12 mouse cellular contexts compared by ENCODE assay signal in genomic region chr13:23695514-23695913, GRCm38 (mm10). TPM values are rescaled to one million over a fixed set of nuclear protein-coding genes. Genes with fewer than 3 reads are reported as not detected.
DNase-seq lines count a peak whose midpoint lies in the region; ATAC-seq and TF ChIP-seq lines count a peak whose summit lies in the region.
"Had no signal": no experiment of that assay in that cellular context is flagged by ENCODE, and none has a peak within 500 bp of the region (broad histone marks: within the 10 kb centered on the region; RNA-seq: fewer than 3 reads in every experiment).

Gene Hist1h1t, plus strand, starts transcription at chr13:23695814.

- DNase-seq in stomach, postnatal 0 days (ENCODE audit: low spot score) = no peak
- DNase-seq in limb, embryonic 11.5 days (ENCODE audit: low spot score) = no peak
- DNase-seq: kidney, adult 8-10 months; layer of hippocampus, postnatal 36 days had no signal

- 0 out of 2 replicates have a peak within 1 kb of the TSS, but pooled peaks have one; percentile 32 for H3K27ac ChIP-seq in intestine, embryonic 15.5 days
- H3K27ac ChIP-seq in intestine, postnatal 0 days (ENCODE audit: low read depth, low read length) = no peak within 1 kb of the TSS
- 0 out of 2 replicates have a peak within 1 kb of the TSS, but pooled peaks have one; percentile 10 for H3K27ac ChIP-seq in stomach, embryonic 14.5 days (ENCODE audit: low read length)
- no peak within 1 kb of the TSS for H3K27ac ChIP-seq in stomach, postnatal 0 days (replicated peaks)
- peak within 1 kb of the TSS; percentile 45 for H3K27ac ChIP-seq in limb, embryonic 11.5 days (replicated peaks; ENCODE audit: low read depth, low read length)
- no peak within 1 kb of the TSS for H3K27ac ChIP-seq in stomach, embryonic 16.5 days (ENCODE audit: low read length)

- H3K9ac ChIP-seq in intestine, embryonic 15.5 days = no peak within 1 kb of the TSS
- H3K9ac ChIP-seq in intestine, postnatal 0 days (ENCODE audit: low read depth, low read length) = no peak within 1 kb of the TSS
- H3K9ac ChIP-seq in stomach, embryonic 14.5 days (replicated peaks; ENCODE audit: low read depth, low read length) = no peak within 1 kb of the TSS
- no peak within 1 kb of the TSS for H3K9ac ChIP-seq in stomach, postnatal 0 days (ENCODE audit: low read length)
- H3K9ac ChIP-seq in limb, embryonic 11.5 days (ENCODE audit: low read length) = peak within 1 kb of the TSS; percentile 34; the same call in 1 of the 2 replicates
- H3K9ac ChIP-seq in stomach, embryonic 16.5 days (ENCODE audit: low read length) = peak within 1 kb of the TSS; percentile 21; the same call in 1 of the 2 replicates

- H3K36me3 ChIP-seq in intestine, embryonic 15.5 days = no peaks in the 10 kb centered on the region
- no peaks in the 10 kb centered on the region for H3K36me3 ChIP-seq in intestine, postnatal 0 days (ENCODE audit: control insufficient read depth, insufficient read depth)
- no peaks in the 10 kb centered on the region for H3K36me3 ChIP-seq in stomach, embryonic 14.5 days (ENCODE audit: control insufficient read depth, insufficient read depth, low read length)
- H3K36me3 ChIP-seq in stomach, postnatal 0 days (ENCODE audit: control insufficient read depth, insufficient read depth, low read length) = no peaks in the 10 kb centered on the region
- no peaks in the 10 kb centered on the region for H3K36me3 ChIP-seq in limb, embryonic 11.5 days (ENCODE audit: control insufficient read depth, insufficient read depth, low read length)
- H3K36me3 ChIP-seq in stomach, embryonic 16.5 days (ENCODE audit: control insufficient read depth, insufficient read depth, low read length) = no peaks in the 10 kb centered on the region

- H3K27me3 ChIP-seq in intestine, embryonic 15.5 days (replicated peaks) = no peaks in the 10 kb centered on the region
- no peaks in the 10 kb centered on the region for H3K27me3 ChIP-seq in intestine, postnatal 0 days (replicated peaks; ENCODE audit: control insufficient read depth, insufficient read depth, low read length)
- H3K27me3 ChIP-seq in stomach, embryonic 14.5 days (ENCODE audit: control insufficient read depth, insufficient read depth, low read length) = no peaks in the 10 kb centered on the region
- no peaks in the 10 kb centered on the region for H3K27me3 ChIP-seq in stomach, postnatal 0 days (ENCODE audit: control insufficient read depth, insufficient read depth, low read length)
- no peaks in the 10 kb centered on the region for H3K27me3 ChIP-seq in limb, embryonic 11.5 days (ENCODE audit: control insufficient read depth, insufficient read depth, low read length)
- H3K27me3 ChIP-seq in stomach, embryonic 16.5 days (ENCODE audit: control insufficient read depth, insufficient read depth, low read length) = no peaks in the 10 kb centered on the region

- H3K4me3 ChIP-seq in intestine, embryonic 15.5 days (replicated peaks) = no peak within 1 kb of the TSS
- no peak within 1 kb of the TSS for H3K4me3 ChIP-seq in intestine, postnatal 0 days (ENCODE audit: low read depth, low read length)
- H3K4me3 ChIP-seq in stomach, embryonic 14.5 days (ENCODE audit: low read depth, low read length) = no peak within 1 kb of the TSS
- H3K4me3 ChIP-seq in stomach, postnatal 0 days (ENCODE audit: low read depth, low read length) = no peak within 1 kb of the TSS
- H3K4me3 ChIP-seq in limb, embryonic 11.5 days (ENCODE audit: low read depth, low read length) = no peak within 1 kb of the TSS
- H3K4me3 ChIP-seq in stomach, embryonic 16.5 days (replicated peaks; ENCODE audit: low read length) = no peak within 1 kb of the TSS

- 0 out of 2 replicates have a peak, but pooled peaks cover 7% of the 10 kb centered on the region for H3K4me1 ChIP-seq in intestine, embryonic 15.5 days (replicated peaks)
- no peaks in the 10 kb centered on the region for H3K4me1 ChIP-seq in intestine, postnatal 0 days (replicated peaks; ENCODE audit: control insufficient read depth, insufficient read depth, low read length)
- H3K4me1 ChIP-seq in stomach, embryonic 14.5 days (ENCODE audit: control insufficient read depth, insufficient read depth, low read length) = 0 out of 2 replicates have a peak, but pooled peaks cover 5% of the 10 kb centered on the region
- no peaks in the 10 kb centered on the region for H3K4me1 ChIP-seq in stomach, postnatal 0 days (replicated peaks; ENCODE audit: control insufficient read depth, insufficient read depth)
- H3K4me1 ChIP-seq in limb, embryonic 11.5 days (ENCODE audit: control insufficient read depth, insufficient read depth, low read length) = no peaks in the 10 kb centered on the region
- 0 out of 2 replicates have a peak, but pooled peaks cover 2% of the 10 kb centered on the region for H3K4me1 ChIP-seq in stomach, embryonic 16.5 days (ENCODE audit: control insufficient read depth, insufficient read depth, low read length)

- no peak within 1 kb of the TSS for H3K4me2 ChIP-seq in intestine, embryonic 15.5 days (replicated peaks)
- H3K4me2 ChIP-seq in intestine, postnatal 0 days (replicated peaks; ENCODE audit: low read depth) = no peak within 1 kb of the TSS
- no peak within 1 kb of the TSS for H3K4me2 ChIP-seq in stomach, embryonic 14.5 days (replicated peaks; ENCODE audit: low read depth, low read length)
- no peak within 1 kb of the TSS for H3K4me2 ChIP-seq in stomach, postnatal 0 days (replicated peaks; ENCODE audit: low read depth)
- peak within 1 kb of the TSS; percentile 7; the same call in 1 of the 2 replicates for H3K4me2 ChIP-seq in limb, embryonic 11.5 days (ENCODE audit: low read depth, severe bottlenecking)
- no peak within 1 kb of the TSS for H3K4me2 ChIP-seq in stomach, embryonic 16.5 days (ENCODE audit: low read depth, low read length)

- WGBS in intestine, embryonic 15.5 days = 55% methylated on average over 10 of the region's 13 CpGs
- WGBS in intestine, postnatal 0 days = 60% methylated on average over 12 of the region's 13 CpGs
- WGBS in stomach, embryonic 14.5 days = 54% methylated on average over 12 of the region's 13 CpGs
- 57% methylated on average over 10 of the region's 13 CpGs for WGBS in stomach, postnatal 0 days
- 45% methylated on average over 13 of the region's 13 CpGs for WGBS in limb, embryonic 11.5 days
- 46% methylated on average over 13 of the region's 13 CpGs for WGBS in stomach, embryonic 16.5 days

- H3K9me3 ChIP-seq in intestine, embryonic 15.5 days = no peaks in the 10 kb centered on the region
- H3K9me3 ChIP-seq in intestine, postnatal 0 days (ENCODE audit: control insufficient read depth) = no peaks in the 10 kb centered on the region
- H3K9me3 ChIP-seq in stomach, embryonic 14.5 days (ENCODE audit: control insufficient read depth, low read depth, low read length) = no peaks in the 10 kb centered on the region
- no peaks in the 10 kb centered on the region for H3K9me3 ChIP-seq in stomach, postnatal 0 days (ENCODE audit: control insufficient read depth, low read length)
- no peaks in the 10 kb centered on the region for H3K9me3 ChIP-seq in limb, embryonic 11.5 days (ENCODE audit: control insufficient read depth, low read length)
- no peaks in the 10 kb centered on the region for H3K9me3 ChIP-seq in stomach, embryonic 16.5 days (replicated peaks; ENCODE audit: control insufficient read depth, low read length)

- TF ChIP-seq EP300 in stomach, postnatal 0 days (optimal IDR thresholded peaks at IDR 0.05) = no peak

- TF ChIP-seq CTCF in intestine, postnatal 0 days (IDR thresholded peaks at IDR 0.05; ENCODE audit: low read depth) = no peak
- no peak for TF ChIP-seq CTCF in stomach, postnatal 0 days (IDR thresholded peaks at IDR 0.05; ENCODE audit: low read depth)

- ATAC-seq in intestine, embryonic 15.5 days = no peak
- no peak for ATAC-seq in intestine, postnatal 0 days
- ATAC-seq in stomach, embryonic 14.5 days (ENCODE audit: insufficient number of reproducible peaks, insufficient read depth, low FRiP score, low read depth) = no peak
- no peak for ATAC-seq in stomach, postnatal 0 days (ENCODE audit: low FRiP score, low TSS enrichment)
- ATAC-seq in limb, embryonic 11.5 days (ENCODE audit: insufficient number of reproducible peaks, low FRiP score, low TSS enrichment, low read depth) = no peak
- ATAC-seq in stomach, embryonic 16.5 days (ENCODE audit: insufficient read depth, low FRiP score) = no peak
- no peak for ATAC-seq in megakaryocyte-erythroid progenitor cell, adult 5-6 weeks (replicated peaks; ENCODE audit: low FRiP score, low TSS enrichment, poor library complexity, severe bottlenecking)

RNA-seq across cellular contexts. Expression of gene Hist1h1t, which starts in this region (rescaled TPM):
- polyA plus RNA-seq in intestine, embryonic 15.5 days (2015; fragmentation: Nextera tagmentation; extraction: Ambion mirVana) = not detected in 2 replicates
- polyA plus RNA-seq in intestine, postnatal 0 days (2015; fragmentation: Nextera tagmentation; extraction: Ambion mirVana) = not detected in 2 replicates
- polyA plus RNA-seq in stomach, embryonic 14.5 days (2014; fragmentation: Nextera tagmentation; extraction: Ambion mirVana) = not detected in 2 replicates
- not detected in 2 replicates for polyA plus RNA-seq in stomach, postnatal 0 days (2015; fragmentation: Nextera tagmentation; extraction: Ambion mirVana)
- polyA plus RNA-seq in limb, embryonic 11.5 days (2014; fragmentation: Nextera tagmentation; extraction: Ambion mirVana) = 0.28 TPM in 1 of 2 replicates, not detected in the other
- polyA plus RNA-seq in stomach, embryonic 16.5 days (2015; fragmentation: Nextera tagmentation; extraction: Ambion mirVana) = 0.14 TPM in 1 of 2 replicates, not detected in the other
- 1.3 TPM in 1 of 2 replicates, not detected in the other for total RNA-seq in megakaryocyte-erythroid progenitor cell, adult 5-6 weeks (2014; fragmentation: Nextera tagmentation)
- total RNA-seq in megakaryocyte-erythroid progenitor cell, adult 5-6 weeks (2017) = 1.3 TPM in 1 of 2 replicates, not detected in the other
- total RNA-seq: layer of hippocampus, postnatal 36 days had no signal
- polyA plus RNA-seq: forebrain, embryonic 11.5 days; gonadal fat pad, adult 2 months; neural tube, embryonic 14.5 days had no signal

Comparison
In these comparisons a context has a peak if more than half of its experiments do, and no peak if none do; other contexts are left out.
1. H3K27ac ChIP-seq: peak in intestine, embryonic 15.5 days (single experiment), stomach, embryonic 14.5 days (single experiment) and limb, embryonic 11.5 days (single experiment); none in intestine, postnatal 0 days (single experiment), stomach, postnatal 0 days (single experiment) and stomach, embryonic 16.5 days (single experiment).
2. H3K9ac ChIP-seq: peak in limb, embryonic 11.5 days (single experiment) and stomach, embryonic 16.5 days (single experiment); none in intestine, embryonic 15.5 days (single experiment), intestine, postnatal 0 days (single experiment), stomach, embryonic 14.5 days (single experiment) and stomach, postnatal 0 days (single experiment).